In the genomic region with DNA sequence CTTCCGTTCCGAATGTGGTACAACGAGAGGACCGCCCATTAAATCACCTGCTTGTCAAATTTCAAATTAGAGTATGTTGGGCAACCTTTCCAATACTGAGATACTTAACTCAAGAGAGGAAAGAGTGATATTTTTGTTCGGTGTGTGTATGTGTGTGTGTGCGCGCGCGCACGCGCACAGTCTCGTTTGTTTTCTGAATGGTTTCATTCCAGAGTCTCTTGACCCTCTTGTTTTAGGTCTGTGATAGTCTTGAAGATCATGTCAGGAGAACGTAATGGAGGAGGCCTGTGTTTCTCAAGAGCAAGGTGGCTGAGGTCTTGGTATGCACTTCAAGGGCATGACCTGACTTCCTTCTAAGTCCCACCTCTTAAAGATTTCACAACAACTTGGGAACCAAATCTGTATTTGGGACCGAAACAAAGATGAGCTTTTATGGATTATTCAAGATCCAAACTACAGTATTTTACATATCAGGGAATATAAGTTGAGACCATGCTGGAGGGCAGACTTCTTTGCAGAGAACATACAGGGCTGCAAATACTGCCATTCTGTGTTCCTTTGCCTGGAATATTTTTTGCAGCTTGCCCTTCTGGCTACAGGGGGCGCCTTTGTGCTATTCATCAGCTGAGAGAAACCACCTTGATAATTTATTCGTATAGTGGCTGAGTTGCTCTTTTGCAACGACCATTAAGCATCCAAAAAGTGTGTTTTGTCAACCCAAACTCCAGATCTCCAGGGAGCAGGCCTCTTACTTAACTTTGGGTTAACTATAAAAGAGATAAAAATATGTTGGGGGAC, we compare ENCODE assay signal across 17 mouse cellular contexts. TPM values are rescaled to one million over a fixed set of nuclear protein-coding genes. Genes with fewer than 3 reads are reported as not detected.
DNase-seq lines count a peak whose midpoint lies in the region; ATAC-seq and TF ChIP-seq lines count a peak whose summit lies in the region.
"Had no signal": no experiment of that assay in that cellular context is flagged by ENCODE, and none has a peak within 500 bp of the region (broad histone marks: within the 10 kb centered on the region; RNA-seq: fewer than 3 reads in every experiment).

No protein-coding gene starts in this region.

- no peak for DNase-seq in hindbrain, postnatal 0 days (ENCODE audit: low spot score)
- no peak for DNase-seq in hindbrain, embryonic 14.5 days (ENCODE audit: low spot score)
- peak; percentile 24 for DNase-seq in thymus, postnatal 0 days (ENCODE audit: low spot score)
- no peak for DNase-seq in thymus, adult 18-20 months
- no peak for DNase-seq in lung, embryonic 14.5 days
- peak; percentile 54 for DNase-seq in thymus, postnatal 4 days
- no peak for DNase-seq in adrenal gland, adult 8-10 months
- DNase-seq in left cerebral cortex, postnatal 25 days (ENCODE audit: low spot score in 2 of 2) = no peak
- DNase-seq: adrenal gland, postnatal 14 days; cerebellum, adult 9-10 months had no signal

- H3K4me1 ChIP-seq in hindbrain, postnatal 0 days (ENCODE audit: insufficient read depth, low read length) = peaks cover 4% of the 10 kb centered on the region
- peaks cover 11% of the 10 kb centered on the region for H3K4me1 ChIP-seq in hindbrain, embryonic 14.5 days (replicated peaks; ENCODE audit: control insufficient read depth, insufficient read depth, low read length)
- 0 out of 2 replicates have a peak, but pooled peaks cover 3% of the 10 kb centered on the region for H3K4me1 ChIP-seq in lung, embryonic 14.5 days (ENCODE audit: insufficient read depth)
- H3K4me1 ChIP-seq: limb, embryonic 12.5 days; megakaryocyte, embryonic 14.5 days had no signal

- H3K9ac ChIP-seq in hindbrain, postnatal 0 days (replicated peaks; ENCODE audit: low read length) = no peak overlapping the region
- H3K9ac ChIP-seq in hindbrain, embryonic 14.5 days = no peak overlapping the region
- H3K9ac ChIP-seq in lung, embryonic 14.5 days = no peak overlapping the region
- H3K9ac ChIP-seq: hindbrain, embryonic 13.5 days; limb, embryonic 12.5 days had no signal

- intact Hi-C loops in left cerebral cortex, postnatal 25 days (cut with DNase I) = no loop called here

- H3K36me3 ChIP-seq in hindbrain, postnatal 0 days (ENCODE audit: insufficient read depth, low read length) = no peaks in the 10 kb centered on the region
- no peaks in the 10 kb centered on the region for H3K36me3 ChIP-seq in hindbrain, embryonic 14.5 days (replicated peaks; ENCODE audit: control insufficient read depth, insufficient read depth)
- no peaks in the 10 kb centered on the region for H3K36me3 ChIP-seq in lung, embryonic 14.5 days (ENCODE audit: insufficient read depth)
- H3K36me3 ChIP-seq: hindbrain, embryonic 13.5 days; limb, embryonic 12.5 days had no signal

- no peak overlapping the region for H3K4me2 ChIP-seq in hindbrain, postnatal 0 days (ENCODE audit: low read depth, low read length)
- no peak overlapping the region for H3K4me2 ChIP-seq in hindbrain, embryonic 14.5 days (replicated peaks)
- no peak overlapping the region for H3K4me2 ChIP-seq in lung, embryonic 14.5 days
- H3K4me2 ChIP-seq: hindbrain, embryonic 13.5 days; limb, embryonic 12.5 days had no signal

- 89% methylated on average over 17 of the region's 17 CpGs for WGBS in hindbrain, postnatal 0 days
- WGBS in hindbrain, embryonic 14.5 days = 90% methylated on average over 17 of the region's 17 CpGs
- 80% methylated on average over 17 of the region's 17 CpGs for WGBS in lung, embryonic 14.5 days

- no peaks in the 10 kb centered on the region for H3K27me3 ChIP-seq in hindbrain, postnatal 0 days (ENCODE audit: insufficient read depth, low read length)
- H3K27me3 ChIP-seq in hindbrain, embryonic 14.5 days (ENCODE audit: control insufficient read depth, insufficient read depth, low read length) = no peaks in the 10 kb centered on the region
- H3K27me3 ChIP-seq in lung, embryonic 14.5 days (ENCODE audit: insufficient read depth, low read length) = no peaks in the 10 kb centered on the region
- H3K27me3 ChIP-seq: hindbrain, embryonic 13.5 days; megakaryocyte, embryonic 14.5 days had no signal

- H3K9me3 ChIP-seq in hindbrain, postnatal 0 days (ENCODE audit: low read length) = no peaks in the 10 kb centered on the region
- no peaks in the 10 kb centered on the region for H3K9me3 ChIP-seq in hindbrain, embryonic 14.5 days (ENCODE audit: control insufficient read depth, low read length)
- no peaks in the 10 kb centered on the region for H3K9me3 ChIP-seq in lung, embryonic 14.5 days (ENCODE audit: low read depth, low read length)
- H3K9me3 ChIP-seq: hindbrain, embryonic 13.5 days; limb, embryonic 12.5 days; megakaryocyte, embryonic 14.5 days had no signal

- H3K4me3 ChIP-seq in hindbrain, postnatal 0 days (ENCODE audit: low read length) = no peak overlapping the region
- H3K4me3 ChIP-seq in hindbrain, embryonic 14.5 days (replicated peaks; ENCODE audit: low read length) = no peak overlapping the region
- no peak overlapping the region for H3K4me3 ChIP-seq in lung, embryonic 14.5 days (ENCODE audit: low read depth, low read length)
- H3K4me3 ChIP-seq: hindbrain, embryonic 13.5 days; limb, embryonic 12.5 days; megakaryocyte, embryonic 14.5 days; myocyte had no signal

- H3K27ac ChIP-seq in hindbrain, postnatal 0 days = no peak overlapping the region
- no peak overlapping the region for H3K27ac ChIP-seq in hindbrain, embryonic 14.5 days
- H3K27ac ChIP-seq in lung, embryonic 14.5 days (ENCODE audit: low read depth) = no peak overlapping the region
- H3K27ac ChIP-seq: hindbrain, embryonic 13.5 days; limb, embryonic 12.5 days had no signal

- ATAC-seq in hindbrain, postnatal 0 days = no peak
- no peak for ATAC-seq in hindbrain, embryonic 14.5 days (ENCODE audit: low FRiP score)
- ATAC-seq in lung, embryonic 14.5 days (ENCODE audit: insufficient read depth) = no peak

- TF ChIP-seq CTCF in hindbrain, postnatal 0 days (IDR thresholded peaks at IDR 0.05; ENCODE audit: low read depth) = 0 out of 2 replicates have a peak, but pooled peaks have one; percentile 16
- 0 out of 2 replicates have a peak, but pooled peaks have one; percentile 14 for TF ChIP-seq CTCF in lung, embryonic 14.5 days (IDR thresholded peaks at IDR 0.05; ENCODE audit: low read depth)

RNA-seq across cellular contexts. Expression of gene Gzmk, which starts 2.2 kb away (rescaled TPM):
- total RNA-seq in hindbrain, postnatal 0 days (2014; rRNA removed) = not detected in 2 replicates
- 0.14 TPM in 1 of 2 replicates, not detected in the other for polyA plus RNA-seq in hindbrain, postnatal 0 days (2015; fragmentation: Nextera tagmentation; extraction: Ambion mirVana)
- polyA plus RNA-seq in hindbrain, embryonic 14.5 days (2014; fragmentation: Nextera tagmentation; extraction: Ambion mirVana) = not detected in 2 replicates
- polyA plus RNA-seq in thymus, postnatal 0 days (2015; fragmentation: Nextera tagmentation; extraction: Ambion mirVana) = not detected in 2 replicates
- polyA plus RNA-seq in lung, embryonic 14.5 days (2014; fragmentation: Nextera tagmentation; extraction: Ambion mirVana) = not detected in 2 replicates
- total RNA-seq in adrenal gland, adult 8-10 months (2022) = under 1 TPM in 1 of 4 experiments, not detected in 3; 0.40 TPM
- not detected for total RNA-seq in left cerebral cortex, postnatal 25 days (2021)
- total RNA-seq: adrenal gland, postnatal 14 days; heart, adult 18-20 months; MEL had no signal
- polyA plus RNA-seq: embryonic facial prominence, embryonic 14.5 days; hindbrain, embryonic 13.5 days; limb, embryonic 12.5 days; myocyte had no signal

RNA-seq across cellular contexts. Expression of gene Esm1, which starts 18.4 kb away (rescaled TPM):
- total RNA-seq in hindbrain, postnatal 0 days (2014; rRNA removed) = 0.37 and 0.86 TPM in 2 replicates
- 1.1 and 1.6 TPM in 2 replicates for polyA plus RNA-seq in hindbrain, postnatal 0 days (2015; fragmentation: Nextera tagmentation; extraction: Ambion mirVana)
- polyA plus RNA-seq in hindbrain, embryonic 14.5 days (2014; fragmentation: Nextera tagmentation; extraction: Ambion mirVana) = 1.2 and 1.8 TPM in 2 replicates
- polyA plus RNA-seq in thymus, postnatal 0 days (2015; fragmentation: Nextera tagmentation; extraction: Ambion mirVana) = 3.6 and 4.5 TPM in 2 replicates
- 1.6 and 2.2 TPM in 2 replicates for polyA plus RNA-seq in lung, embryonic 14.5 days (2014; fragmentation: Nextera tagmentation; extraction: Ambion mirVana)
- 10 to 100 TPM; 20.4 to 37.6 (median 29.9) TPM for total RNA-seq in adrenal gland, adult 8-10 months (2022)
- total RNA-seq in left cerebral cortex, postnatal 25 days (2021) = under 1 TPM in 1 of 2 experiments, not detected in 1; 0.41 TPM
- total RNA-seq: MEL had no signal
- polyA plus RNA-seq: myocyte had no signal

Comparison
In these comparisons a context has a peak if more than half of its experiments do, and no peak if none do; other contexts are left out.
1. DNase-seq: peak in thymus, postnatal 0 days (single experiment) and thymus, postnatal 4 days (single experiment); none in hindbrain, postnatal 0 days (single experiment), hindbrain, embryonic 14.5 days (single experiment), thymus, adult 18-20 months (0 of 2), lung, embryonic 14.5 days (single experiment), adrenal gland, adult 8-10 months (single experiment) and left cerebral cortex, postnatal 25 days (0 of 2).